Mouse (Mus musculus) ES-Bruce4 (cell line): ENCODE results near the gene Ubac2. TPM values are rescaled to one million over a fixed set of nuclear protein-coding genes. Genes with fewer than 3 reads are reported as not detected.
"Not testable (repeated sequence)": the region's sequence is repeated elsewhere in the genome, so short reads cannot be mapped to it uniquely, and the experiment has no call there.

Experiments
- H3K27ac ChIP-seq: 2 replicates; pipeline ENCODE4 v1.5.1; 2012; ENCODE audit warnings: low read length, inconsistent platforms; ENCODE audit not compliant: insufficient read depth
- H3K27me3 ChIP-seq: 2 replicates; pipeline ENCODE4 v1.6.1; 2012; ENCODE audit warnings: mild to moderate bottlenecking, low read length, inconsistent platforms; ENCODE audit not compliant: control insufficient read depth, poor library complexity, insufficient read depth, severe bottlenecking
- H3K36me3 ChIP-seq: 2 replicates; pipeline ENCODE4 v1.6.1; 2012; ENCODE audit warnings: inconsistent platforms, mild to moderate bottlenecking, low read length, moderate library complexity; ENCODE audit not compliant: control insufficient read depth, poor library complexity, insufficient read depth, severe bottlenecking
- H3K4me1 ChIP-seq: one replicate; pipeline ENCODE4 v1.8.1; 2011; ENCODE audit warnings: low read length; ENCODE audit not compliant: control insufficient read depth, insufficient read depth
- H3K4me3 ChIP-seq: 2 replicates; pipeline ENCODE4 v1.5.1; 2011; ENCODE audit warnings: low read depth, mild to moderate bottlenecking, low read length
- H3K9ac ChIP-seq: 2 replicates; pipeline ENCODE4 v1.6.1; 2012; ENCODE audit warnings: low read depth, mild to moderate bottlenecking, inconsistent platforms; ENCODE audit not compliant: poor library complexity, severe bottlenecking
- H3K9me3 ChIP-seq: replicated peaks from 2 replicates; pipeline ENCODE4 v1.6.1; 2012; ENCODE audit warnings: mild to moderate bottlenecking, low read length, inconsistent platforms; ENCODE audit not compliant: control insufficient read depth, poor library complexity, insufficient read depth, severe bottlenecking
- CTCF ChIP-seq: IDR thresholded peaks from one replicate; pipeline ENCODE4 v1.8.1; 2011; ENCODE audit warnings: low read depth, low read length
- EP300 ChIP-seq: IDR thresholded peaks from 2 replicates; pipeline ENCODE4 v1.6.1; 2011; ENCODE audit warnings: low read depth, low read length; ENCODE audit not compliant: insufficient read depth
- POLR2A ChIP-seq: IDR thresholded peaks from one replicate; pipeline ENCODE4 v1.8.1; 2011; ENCODE audit warnings: low read length; ENCODE audit not compliant: insufficient read depth
- polyA plus RNA-seq: library from polyadenylated mRNA; stranded (reverse); fragments of >200 nt; gene quantifications from 2 replicates; pipeline ENCODE4 v1.2.4, GENCODE M21; 2011; ENCODE audit warnings: low read depth; ENCODE audit not compliant: missing spikeins, insufficient read depth, insufficient read length

The Ubac2 gene
- polyA plus RNA-seq, 1 experiment = 42.2 TPM

GRCm38 (mm10) chr14:121873646-121874045 is 4.8 kb upstream of the Ubac2 start:
- H3K4me1 ChIP-seq = no peaks in the 10 kb centered on the region
- no peak overlapping the region for H3K9ac ChIP-seq
- H3K36me3 ChIP-seq = no peaks in the 10 kb centered on the region
- H3K4me3 ChIP-seq = no peak overlapping the region
- TF ChIP-seq POLR2A = no peak
- TF ChIP-seq EP300 = no peak
- no peak for TF ChIP-seq CTCF
- no peaks in the 10 kb centered on the region for H3K9me3 ChIP-seq
- H3K27ac ChIP-seq = no peak overlapping the region
- H3K27me3 ChIP-seq = no peaks in the 10 kb centered on the region

- not testable (repeated sequence) for H3K9ac ChIP-seq, H3K27ac ChIP-seq, H3K4me3 ChIP-seq, H3K4me1 ChIP-seq, H3K36me3 ChIP-seq, H3K27me3 ChIP-seq, H3K9me3 ChIP-seq
Observed at GRCm38 (mm10) chr14:121876190-121876589, 2.2 kb upstream of the Ubac2 start.

- no peak for TF ChIP-seq EP300
- no peak for TF ChIP-seq CTCF
- TF ChIP-seq POLR2A = no peak
- Histone ChIP-seq H3K27me3 (no peaks in the 10 kb centered on the region), H3K9me3 (no peaks in the 10 kb centered on the region), H3K9ac (no peak overlapping the region), H3K4me3 (no peak overlapping the region), H3K36me3 (no peaks in the 10 kb centered on the region), H3K27ac (no peak overlapping the region), H3K4me1 (no peaks in the 10 kb centered on the region)
Observed at GRCm38 (mm10) chr14:121876860-121877259, 1.6 kb upstream of the Ubac2 start.

- Histone ChIP-seq H3K9ac (peak overlapping the region; percentile 79), H3K4me1 (no peaks in the 10 kb centered on the region), H3K27ac (peak overlapping the region; percentile 42; the same call in 1 of the 2 replicates), H3K9me3 (no peaks in the 10 kb centered on the region), H3K36me3 (no peaks in the 10 kb centered on the region), H3K27me3 (no peaks in the 10 kb centered on the region), H3K4me3 (peak overlapping the region; percentile 67)
- TF ChIP-seq CTCF (no peak), EP300 (no peak), POLR2A (no peak)
Observed at GRCm38 (mm10) chr14:121877640-121878039, 780 bp upstream of the Ubac2 start.

- Histone ChIP-seq H3K4me1 (no peaks in the 10 kb centered on the region), H3K9me3 (no peaks in the 10 kb centered on the region), H3K9ac (peak overlapping the region; percentile 79), H3K27ac (no peak overlapping the region), H3K36me3 (no peaks in the 10 kb centered on the region), H3K27me3 (no peaks in the 10 kb centered on the region), H3K4me3 (peak overlapping the region; percentile 64)
- TF ChIP-seq POLR2A (no peak), EP300 (no peak), CTCF (no peak)
Observed at GRCm38 (mm10) chr14:121878859-121879206, 413 bp downstream of the Ubac2 start.

- H3K27ac ChIP-seq = no peak overlapping the region
- TF ChIP-seq CTCF = no peak
- no peak for TF ChIP-seq EP300
- TF ChIP-seq POLR2A = no peak
- no peaks in the 10 kb centered on the region for H3K36me3 ChIP-seq
Observed at GRCm38 (mm10) chr14:121879266-121879840, 933 bp downstream of the Ubac2 start.

More at GRCm38 (mm10) chr14:121879266-121879840, 933 bp downstream of the Ubac2 start:
- H3K9me3 ChIP-seq = no peaks in the 10 kb centered on the region
- H3K9ac ChIP-seq = peak overlapping the region; percentile 79
- H3K4me1 ChIP-seq = no peaks in the 10 kb centered on the region
- no peaks in the 10 kb centered on the region for H3K27me3 ChIP-seq
- H3K4me3 ChIP-seq = peak overlapping the region; percentile 64
